Mouse (Mus musculus) inflammation-experienced regulatory T-cells (primary cell): ENCODE results near the gene Tbl3. TPM values are rescaled to one million over a fixed set of nuclear protein-coding genes. Genes with fewer than 3 reads are reported as not detected.

Source experiments
- polyA plus RNA-seq, 2 experiments: library from polyadenylated mRNA; unstranded; fragments of 100-300 nt; shearing (Covaris generic); gene quantifications; one replicate each; pipeline ENCODE4 v1.2.1; 2017

The Tbl3 gene
- 10 to 100 TPM; 51.3 to 56.7 TPM for polyA plus RNA-seq

DNA sequence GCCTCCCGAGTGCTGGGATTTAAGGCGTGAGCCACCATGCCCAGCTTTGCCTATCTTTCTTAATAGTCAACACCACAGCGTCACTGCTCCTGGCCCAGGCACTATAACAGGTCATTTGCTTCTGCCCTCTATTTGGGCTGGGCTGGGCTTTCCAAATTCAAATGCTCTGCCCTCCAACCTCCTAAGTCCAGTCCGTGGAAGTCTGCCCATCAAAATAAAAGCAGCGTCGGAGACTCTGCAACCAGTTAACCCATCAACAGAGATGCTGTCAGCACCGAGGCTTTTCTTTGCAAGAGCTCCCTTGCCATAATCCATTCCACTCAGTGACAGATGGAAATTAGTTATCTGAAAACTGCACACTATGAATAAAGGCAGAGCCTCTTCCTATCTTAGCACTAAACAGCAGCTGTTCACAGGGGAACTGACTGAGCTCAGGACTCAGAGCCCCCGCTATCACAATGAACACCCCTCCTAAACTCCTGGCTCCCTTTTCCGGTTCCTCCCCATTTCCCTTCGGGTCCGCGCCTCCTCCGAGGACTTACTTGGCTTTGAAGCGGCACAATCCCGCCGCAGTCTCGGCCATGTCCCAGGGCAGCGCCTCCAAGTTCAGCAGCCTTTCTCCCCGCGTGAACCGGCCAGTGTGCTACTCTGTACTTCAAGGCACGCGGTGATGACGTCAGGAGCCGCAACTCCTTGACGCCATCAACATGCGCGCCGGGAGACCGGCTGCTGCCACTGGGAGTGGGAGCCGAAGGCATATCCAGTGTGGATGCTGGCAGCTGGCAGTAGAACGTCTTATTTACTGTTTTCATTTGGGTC is at the start of gene Tbl3:
Tbl3 (minus strand) TSS at position 679 of the 819 bp plus-strand sequence.

DNA sequence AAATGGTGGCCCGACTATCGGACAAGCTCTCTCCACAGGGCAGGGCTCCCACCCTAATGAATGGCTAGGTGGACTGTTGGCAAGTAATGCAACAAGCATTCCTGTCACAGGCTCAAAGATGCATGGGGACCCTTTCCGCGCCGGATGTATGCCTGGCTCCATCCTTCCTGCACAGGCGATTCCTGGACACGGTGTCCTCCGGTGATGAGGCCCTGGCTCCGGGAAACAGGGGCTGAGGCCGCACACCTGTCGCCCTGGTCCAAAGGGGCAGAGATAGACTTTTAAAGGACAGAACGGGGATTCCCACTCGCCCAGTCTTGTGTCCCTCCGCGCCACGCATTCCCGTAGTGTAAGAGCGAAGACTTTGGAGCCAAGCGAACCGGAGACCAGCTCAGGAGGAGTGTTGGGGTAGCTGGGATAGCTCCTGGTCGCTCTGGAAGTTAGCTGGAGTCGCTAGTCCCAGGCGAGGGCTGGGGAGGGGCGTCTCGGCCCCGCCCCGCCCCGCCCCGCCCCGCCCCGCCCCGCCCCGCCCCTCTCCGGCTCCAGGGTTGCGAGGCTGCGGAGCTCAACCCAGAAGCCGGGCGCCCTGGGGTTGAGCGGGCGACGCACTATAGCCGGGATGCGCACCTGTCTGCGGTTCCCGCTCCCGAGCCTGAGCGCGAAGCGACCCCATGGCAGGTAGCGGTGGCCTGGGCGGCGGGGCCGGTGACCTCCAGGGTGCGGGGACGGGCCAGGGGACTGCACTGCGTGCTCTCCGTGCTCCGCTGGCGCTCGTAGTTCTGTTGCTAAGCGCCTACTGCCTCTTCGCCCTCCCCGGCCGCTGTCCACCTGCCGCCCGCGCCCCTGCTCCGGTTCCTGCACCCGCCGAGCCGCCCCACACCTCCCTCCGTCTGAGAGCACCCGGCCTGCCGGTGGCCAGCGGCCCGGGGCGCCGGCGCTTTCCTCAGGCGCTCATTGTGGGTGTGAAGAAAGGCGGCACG is 45.2 kb upstream of the Tbl3 start, which contains the start of gene Hs3st6:
Hs3st6 (plus strand) TSS at position 574 of the 980 bp plus-strand sequence.

DNA sequence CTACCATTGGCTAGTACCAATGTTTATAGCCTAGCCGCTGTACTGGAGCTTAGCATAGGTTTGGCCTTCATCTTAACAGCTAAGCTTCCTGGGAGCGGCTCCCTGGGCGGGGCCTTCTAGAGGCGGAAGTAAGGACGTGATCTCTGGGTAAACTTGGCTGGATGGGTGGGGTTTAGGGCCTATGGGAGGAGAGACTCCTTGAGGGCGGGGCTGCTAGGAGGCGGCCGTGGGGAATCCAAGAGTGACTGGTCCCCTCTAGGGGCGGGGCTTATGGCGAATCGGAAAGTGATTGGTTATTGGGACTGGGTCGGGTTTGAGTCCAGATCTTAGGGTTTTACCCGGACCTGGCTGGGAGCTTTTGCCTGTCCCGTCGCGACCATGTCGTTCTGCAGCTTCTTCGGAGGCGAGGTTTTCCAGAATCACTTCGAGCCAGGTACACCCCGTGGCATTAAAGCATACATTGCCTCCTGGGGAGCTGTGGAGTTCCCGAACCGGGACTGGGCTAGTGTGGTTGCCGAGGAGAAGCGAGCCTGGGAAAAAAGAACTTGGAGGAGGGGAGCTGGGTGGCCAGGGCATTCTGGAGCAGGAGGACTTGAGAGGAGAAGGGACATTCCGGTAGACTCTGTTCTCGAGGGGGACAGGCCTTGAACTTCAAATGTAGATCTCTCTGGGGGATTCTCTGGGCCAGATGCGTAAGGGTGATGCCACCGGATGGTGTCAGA is 29.0 kb upstream of the Tbl3 start, which contains the start of gene Msrb1:
Msrb1 (plus strand) TSS at position 313 of the 722 bp plus-strand sequence.

DNA sequence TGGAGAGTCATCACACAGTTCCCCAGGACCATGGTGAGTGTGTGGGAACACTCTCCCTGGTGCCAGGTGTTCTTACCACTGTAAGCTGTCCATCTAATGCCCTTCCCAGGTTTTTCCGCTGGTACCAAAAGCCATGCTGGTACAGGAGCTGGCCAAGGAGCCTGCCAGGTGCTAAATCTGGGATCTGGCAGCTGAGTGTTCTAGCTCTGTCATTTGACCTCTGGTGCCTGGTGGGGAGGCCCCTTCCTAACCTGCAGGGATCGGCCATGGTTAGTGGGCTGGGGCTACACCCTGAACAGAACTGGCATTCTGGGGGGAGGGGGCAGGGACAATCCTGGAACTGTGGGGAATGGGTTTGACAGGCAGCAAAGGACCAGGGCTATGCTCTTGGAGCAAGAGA is 20.2 kb upstream of the Tbl3 start, which contains the start of gene Rpl3l:
Rpl3l (plus strand) TSS at position 203 of the 400 bp plus-strand sequence.

DNA sequence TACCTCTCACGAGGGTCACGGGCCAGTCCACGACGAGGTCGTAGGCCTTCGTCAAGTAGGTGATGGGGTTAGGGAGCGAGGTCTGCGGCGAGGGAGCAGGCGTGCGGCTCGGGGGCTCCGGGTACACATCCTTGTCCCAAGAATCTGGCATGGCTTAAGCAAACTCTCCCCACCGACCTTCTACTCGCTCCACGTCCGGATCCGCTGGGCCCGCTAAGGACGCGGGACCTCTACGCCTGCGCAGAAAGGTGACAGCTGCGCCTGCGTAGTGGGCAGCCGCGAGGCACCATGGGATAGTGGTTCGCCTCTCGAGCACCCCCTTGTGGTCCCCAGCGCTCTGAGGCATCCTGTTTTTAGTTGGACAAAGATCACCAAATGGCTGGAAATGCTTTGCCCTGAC is 16.7 kb upstream of the Tbl3 start, which contains the start of gene Ndufb10:
Ndufb10 (minus strand) TSS at position 295 of the 400 bp plus-strand sequence.

DNA sequence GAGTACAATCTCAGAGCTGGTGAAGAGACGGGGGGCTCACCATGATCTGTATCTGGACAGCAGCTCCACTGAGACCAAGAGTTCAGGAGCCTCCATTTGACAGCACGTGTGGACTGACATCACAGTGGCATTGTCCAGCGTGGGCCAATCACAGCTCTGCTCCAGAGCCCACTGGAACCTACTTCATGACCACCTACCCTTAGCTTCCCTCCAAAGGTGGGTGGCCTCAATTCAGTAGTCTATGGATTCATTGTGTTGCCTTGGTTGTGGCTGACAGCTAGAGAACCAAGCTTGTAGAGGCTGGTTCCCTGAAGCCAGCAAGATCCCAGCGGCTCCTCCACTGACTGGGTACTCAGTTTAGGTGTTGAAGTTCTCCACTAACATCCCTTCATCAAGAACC is 10.5 kb upstream of the Tbl3 start, which contains the start of the genes Rnf151 and Rps2:
Rnf151 (minus strand) TSS at position 121 of the 400 bp plus-strand sequence.
Rps2 (plus strand) TSS at position 174 of the 400 bp plus-strand sequence.

DNA sequence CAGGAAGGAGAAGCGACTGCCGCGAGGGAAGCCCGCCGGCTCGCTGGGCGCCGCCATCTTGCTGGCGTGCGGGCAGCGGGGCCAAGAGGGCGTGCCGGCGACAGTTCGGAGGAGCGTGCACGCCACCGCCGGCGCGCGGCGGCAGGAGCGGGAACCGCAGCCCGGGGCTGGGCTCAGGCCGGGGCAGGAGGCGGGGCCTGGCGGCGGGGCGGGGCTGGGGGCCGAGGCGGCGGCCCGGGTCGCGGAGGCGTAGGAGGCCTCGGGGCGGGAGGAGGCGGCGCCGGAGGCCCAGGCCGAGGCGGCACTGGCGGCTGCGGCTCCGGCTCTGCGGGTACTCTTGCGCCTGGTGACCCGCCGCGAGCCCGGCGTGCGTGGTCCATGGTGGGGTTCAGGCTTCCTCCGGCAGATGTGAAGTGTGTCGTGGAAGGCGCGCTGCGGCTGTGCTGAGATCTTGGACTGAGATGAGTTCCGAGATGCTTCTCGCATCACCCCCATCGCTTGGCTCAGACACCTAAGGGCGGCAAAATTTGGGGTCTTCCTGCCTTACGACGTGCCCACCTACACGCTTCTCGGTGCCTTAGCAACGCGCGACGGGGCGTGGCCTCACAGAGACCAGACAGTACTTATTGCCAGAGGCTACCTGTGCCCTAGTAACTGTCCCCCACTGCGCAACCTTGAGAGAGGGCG is 11.3 kb downstream of the Tbl3 start, which contains the start of the genes Gfer and Noxo1:
Gfer (minus strand) TSS at position 146 of the 687 bp plus-strand sequence.
Noxo1 (plus strand) TSS at position 224 of the 687 bp plus-strand sequence.

DNA sequence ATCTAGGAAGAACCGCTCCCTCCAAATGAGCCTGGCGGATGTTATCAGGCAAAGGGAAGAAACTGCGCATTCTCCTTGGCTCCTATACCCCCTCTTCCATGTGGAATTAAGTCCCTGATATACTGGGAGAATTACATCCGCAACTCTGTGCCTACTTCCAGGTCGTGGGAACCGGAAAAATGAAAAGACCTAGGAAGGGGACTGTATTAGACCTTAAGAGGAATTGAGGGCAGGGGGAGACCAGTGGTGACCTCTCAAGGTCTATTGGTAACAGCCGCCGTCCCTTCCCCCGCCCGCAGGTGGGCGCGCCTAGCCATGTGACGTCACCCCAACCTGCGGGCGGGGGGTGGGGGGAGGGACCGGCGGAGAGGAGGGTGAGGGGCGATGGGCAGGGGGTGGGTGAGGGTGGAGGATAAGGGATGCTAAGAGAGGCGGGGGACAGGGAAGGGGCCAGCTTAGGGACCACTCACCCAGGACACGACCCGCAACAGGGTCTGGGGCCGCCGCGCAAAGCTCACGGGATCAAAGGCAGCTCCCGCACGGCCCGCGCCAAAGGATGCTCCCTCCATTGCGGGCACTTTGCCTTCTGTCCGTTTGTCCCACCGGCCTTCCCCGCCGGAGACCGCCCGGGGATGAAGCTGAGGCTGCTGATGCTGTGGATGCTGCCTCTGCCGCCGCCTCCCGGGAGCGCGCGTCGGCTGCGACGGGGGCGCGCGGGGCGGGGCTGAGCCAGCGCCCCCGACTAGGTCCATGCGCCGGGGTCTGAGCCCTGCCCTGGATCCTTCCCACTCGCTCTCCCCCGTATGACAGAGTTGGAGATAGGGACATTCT is 18.0 kb downstream of the Tbl3 start, which contains the start of gene Syngr3:
Syngr3 (minus strand) TSS at position 705 of the 831 bp plus-strand sequence.

DNA sequence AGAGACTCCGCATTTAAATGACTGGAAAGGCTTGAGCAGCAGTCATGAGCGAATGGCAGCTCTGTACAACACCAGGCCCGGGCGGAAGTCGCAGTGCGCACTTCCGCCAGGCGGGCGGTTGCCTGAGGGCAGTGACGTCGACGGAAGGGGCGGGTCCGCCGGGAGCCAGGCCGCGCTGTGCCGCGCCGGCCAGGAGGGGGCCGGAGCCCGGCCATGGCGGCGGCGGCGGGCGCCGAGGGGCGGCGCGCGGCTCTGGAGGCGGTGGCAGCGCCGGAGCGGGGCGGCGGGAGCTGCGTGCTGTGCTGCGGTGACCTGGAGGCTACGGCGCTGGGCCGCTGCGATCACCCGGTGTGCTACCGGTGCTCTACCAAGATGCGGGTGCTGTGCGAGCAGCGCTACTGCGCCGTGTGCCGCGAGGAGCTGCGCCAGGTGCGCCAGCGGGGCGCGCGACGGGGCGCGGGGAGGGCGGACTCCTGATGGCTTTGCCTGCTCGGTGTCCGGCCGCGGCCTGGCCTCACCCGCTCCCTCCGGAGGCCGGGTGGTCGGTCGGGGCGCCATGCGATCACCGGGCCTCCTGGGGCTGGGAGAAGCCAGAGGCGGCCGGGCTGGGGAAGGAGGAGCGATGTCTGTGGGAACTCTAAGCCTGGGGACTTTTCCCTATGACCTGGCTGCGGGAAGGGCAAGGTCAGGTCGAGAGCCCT is 37.8 kb downstream of the Tbl3 start, which contains the start of gene Zfp598:
Zfp598 (plus strand) TSS at position 143 of the 701 bp plus-strand sequence.

DNA sequence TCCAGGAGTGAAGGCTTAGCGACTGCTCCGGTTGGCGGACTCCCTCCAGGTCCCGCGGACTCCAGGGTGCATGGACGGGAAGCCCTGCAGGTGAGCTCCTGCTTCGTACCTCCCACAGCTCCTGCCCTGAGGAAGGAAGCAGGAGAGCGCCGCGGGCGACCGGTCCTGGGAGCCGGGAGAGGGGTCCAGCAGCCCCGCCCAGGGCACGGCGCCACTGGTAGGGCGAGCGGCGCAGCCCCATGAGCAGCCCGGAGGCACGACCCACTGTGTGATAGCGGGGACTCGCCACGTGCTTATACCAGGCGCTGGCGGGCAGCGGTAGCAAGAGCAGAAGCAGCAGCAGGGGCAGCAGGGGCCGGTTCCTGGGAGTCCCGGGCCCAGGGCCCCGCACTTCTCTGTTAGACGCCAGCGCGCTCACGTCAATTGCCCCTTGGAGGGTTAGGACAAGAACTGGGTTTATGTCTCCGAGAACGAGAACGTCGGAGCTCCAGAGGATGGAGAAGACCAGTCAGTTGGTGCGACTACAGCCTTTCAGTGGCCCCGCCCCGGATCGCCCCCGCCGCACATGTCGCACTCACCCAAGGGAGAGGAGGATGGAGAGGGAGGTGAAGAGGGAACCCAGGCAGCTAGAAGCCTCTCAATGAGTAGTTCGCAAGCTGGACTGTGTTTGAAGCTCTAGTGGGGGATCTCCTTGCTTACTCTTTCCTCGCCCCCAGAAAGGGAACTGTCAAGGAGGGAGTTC is 49.3 kb downstream of the Tbl3 start, which contains the start of gene Npw:
Npw (minus strand) TSS at position 441 of the 742 bp plus-strand sequence.

DNA sequence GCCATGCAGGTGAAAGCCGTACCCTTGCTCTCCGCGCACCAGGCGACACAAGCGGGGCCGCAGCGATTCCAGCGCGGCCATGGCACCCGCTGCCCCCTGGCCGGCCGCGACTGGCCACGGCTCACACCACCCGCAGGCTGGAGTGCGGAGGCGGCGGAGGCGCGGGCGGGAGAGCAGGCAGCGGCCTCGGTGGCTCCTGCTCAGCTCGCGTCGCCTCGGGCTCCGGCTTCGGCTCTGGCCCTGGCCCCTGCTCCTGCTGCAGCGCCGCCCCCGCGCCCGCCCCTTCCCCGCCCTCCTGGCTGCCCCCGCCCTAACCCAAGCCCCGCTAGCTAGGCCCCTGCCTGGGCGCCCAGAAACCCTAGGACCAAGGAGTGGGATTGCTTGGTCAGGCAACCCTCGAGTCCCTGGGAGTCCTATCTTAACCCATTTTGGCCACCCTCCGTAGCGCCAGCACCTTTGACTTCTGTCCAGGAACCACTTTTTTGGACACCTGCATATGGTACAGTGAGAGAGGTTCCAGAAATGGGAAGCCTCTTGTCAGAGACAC is 57.3 kb downstream of the Tbl3 start, which contains the start of gene Slc9a3r2:
Slc9a3r2 (minus strand) TSS at position 258 of the 547 bp plus-strand sequence.

Other genes with a start within 250 kb of the Tbl3 start
- gene E4f1, start 237.3 kb downstream of the Tbl3 start, polyA plus RNA-seq, result 100 to 1,000 TPM; 101 to 133 TPM
- 10 to 100 TPM; 40.5 to 44.7 TPM for gene Pgp, start 237.3 kb downstream of the Tbl3 start, polyA plus RNA-seq
- gene Bricd5, start 233.8 kb downstream of the Tbl3 start, polyA plus RNA-seq, result under 1 TPM in 1 of 2 experiments, not detected in 1; 0.55 TPM
- 10 to 100 TPM; 20.4 to 29.8 TPM for gene Mlst8, start 228.6 kb downstream of the Tbl3 start, polyA plus RNA-seq
- 1 to 10 TPM in 1 of 2 experiments, under 1 TPM in 1; 0.68 to 6.5 TPM for gene Caskin1, start 219.1 kb downstream of the Tbl3 start, polyA plus RNA-seq
- 10 to 100 TPM; 71.3 to 72.8 TPM for gene Traf7, start 179.7 kb downstream of the Tbl3 start, polyA plus RNA-seq
- 1 to 10 TPM; 5.4 to 9.0 TPM for gene Rab26, start 173.4 kb downstream of the Tbl3 start, polyA plus RNA-seq
- gene Pkd1, start 157.8 kb downstream of the Tbl3 start, polyA plus RNA-seq, result 10 to 100 TPM; 42.0 to 67.1 TPM
- gene Tsc2, start 75.0 kb downstream of the Tbl3 start, polyA plus RNA-seq, result 10 to 100 TPM; 46.6 to 49.7 TPM
- 1 to 10 TPM; 5.8 to 8.3 TPM for gene Nthl1, start 75.0 kb downstream of the Tbl3 start, polyA plus RNA-seq
- gene Slc9a3r2, start 57.3 kb downstream of the Tbl3 start, polyA plus RNA-seq, result under 1 TPM in 1 of 2 experiments, not detected in 1; 0.68 TPM
- gene Npw, start 49.2 kb downstream of the Tbl3 start, polyA plus RNA-seq, result not detected
- 10 to 100 TPM; 18.3 to 27.2 TPM for gene Zfp598, start 38.0 kb downstream of the Tbl3 start, polyA plus RNA-seq
- gene Syngr3, start 17.7 kb downstream of the Tbl3 start, polyA plus RNA-seq, result 1 to 10 TPM in 1 of 2 experiments, under 1 TPM in 1; 0.42 to 1.3 TPM
- 10 to 100 TPM; 37.0 to 38.8 TPM for gene Gfer, start 11.5 kb downstream of the Tbl3 start, polyA plus RNA-seq
- gene Noxo1, start 11.4 kb downstream of the Tbl3 start, polyA plus RNA-seq, result 1 to 10 TPM; 2.3 to 3.1 TPM
- gene Rnf151, start 10.4 kb upstream of the Tbl3 start, polyA plus RNA-seq, result under 1 TPM in 1 of 2 experiments, not detected in 1; 0.22 TPM
- gene Rps2, start 10.5 kb upstream of the Tbl3 start, polyA plus RNA-seq, result 100 to 1,000 TPM; 677 to 785 TPM
- gene Ndufb10, start 16.8 kb upstream of the Tbl3 start, polyA plus RNA-seq, result 100 to 1,000 TPM; 194 to 233 TPM
- gene Rpl3l, start 20.2 kb upstream of the Tbl3 start, polyA plus RNA-seq, result under 1 TPM in 1 of 2 experiments, not detected in 1; 0.27 TPM
- gene Msrb1, start 29.0 kb upstream of the Tbl3 start, polyA plus RNA-seq, result 10 to 100 TPM; 11.8 to 15.4 TPM
- gene Hs3st6, start 45.3 kb upstream of the Tbl3 start, polyA plus RNA-seq, result not detected
- gene Meiob, start 96.6 kb upstream of the Tbl3 start, polyA plus RNA-seq, result 1 to 10 TPM in 1 of 2 experiments, under 1 TPM in 1; 0.28 to 1.3 TPM
- 10 to 100 TPM; 32.9 to 51.8 TPM for gene Hagh, start 132.5 kb upstream of the Tbl3 start, polyA plus RNA-seq
- gene Fahd1, start 142.7 kb upstream of the Tbl3 start, polyA plus RNA-seq, result 1 to 10 TPM; 2.0 to 4.4 TPM
- under 1 TPM; 0.71 to 0.89 TPM for gene Igfals, start 158.3 kb upstream of the Tbl3 start, polyA plus RNA-seq
- gene Nubp2, start 178.7 kb upstream of the Tbl3 start, polyA plus RNA-seq, result 100 to 1,000 TPM in 1 of 2 experiments, 10 to 100 TPM in 1; 98.2 to 103 TPM
- gene Spsb3, start 179.0 kb upstream of the Tbl3 start, polyA plus RNA-seq, result 10 to 100 TPM; 64.7 to 65.4 TPM
- gene Eme2, start 187.4 kb upstream of the Tbl3 start, polyA plus RNA-seq, result 10 to 100 TPM; 45.4 to 49.2 TPM
- 10 to 100 TPM; 75.4 to 84.7 TPM for gene Mrps34, start 187.5 kb upstream of the Tbl3 start, polyA plus RNA-seq
- gene Nme3, start 188.8 kb upstream of the Tbl3 start, polyA plus RNA-seq, result 10 to 100 TPM; 41.3 to 53.5 TPM
- 10 to 100 TPM; 47.9 to 60.0 TPM for gene Mapk8ip3, start 229.3 kb upstream of the Tbl3 start, polyA plus RNA-seq